Mouse (Mus musculus): ENCODE results near the gene Mfsd10. TPM values are rescaled to one million over a fixed set of nuclear protein-coding genes. Genes with fewer than 3 reads are reported as not detected.
A peak's percentile ranks its signal among the peaks of the same experiment; 100 is the strongest.

Gene Mfsd10
- polyA plus RNA-seq, 1 experiment from 2014 or later, result 103 TPM

GRCm38 (mm10) chr5:34657556-34657955 is 20.5 kb upstream of the Mfsd10 start:
- no peak overlapping the region for H3K9ac ChIP-seq (ENCODE audit: low read length)
- 93% methylated on average over 8 of the region's 8 CpGs for WGBS
- H3K4me2 ChIP-seq (ENCODE audit: low read depth, severe bottlenecking), result no peak overlapping the region
- H3K36me3 ChIP-seq (ENCODE audit: control insufficient read depth, insufficient read depth, low read length), result peaks cover 15% of the 10 kb centered on the region
- peak; percentile 8 for DNase-seq (ENCODE audit: low spot score)
- H3K27me3 ChIP-seq (ENCODE audit: control insufficient read depth, insufficient read depth, low read length), result peaks cover 2% of the 10 kb centered on the region; the same call in 1 of the 2 replicates
- H3K9me3 ChIP-seq (ENCODE audit: control insufficient read depth, low read length), result no peaks in the 10 kb centered on the region
- H3K4me3 ChIP-seq (ENCODE audit: low read depth, low read length), result no peak overlapping the region
- H3K27ac ChIP-seq (replicated peaks; ENCODE audit: low read depth, low read length), result no peak overlapping the region
- peaks cover 2% of the 10 kb centered on the region; the same call in 1 of the 2 replicates for H3K4me1 ChIP-seq (ENCODE audit: control insufficient read depth, insufficient read depth, low read length)
- no peak for ATAC-seq (ENCODE audit: insufficient number of reproducible peaks, low FRiP score, low TSS enrichment, low read depth)

- ATAC-seq (ENCODE audit: insufficient number of reproducible peaks, low FRiP score, low TSS enrichment, low read depth) (no peak), DNase-seq (ENCODE audit: low spot score) (no peak)
- H3K36me3 ChIP-seq (ENCODE audit: control insufficient read depth, insufficient read depth, low read length), result peaks cover 29% of the 10 kb centered on the region
- H3K27me3 ChIP-seq (ENCODE audit: control insufficient read depth, insufficient read depth, low read length), result no peaks in the 10 kb centered on the region
- H3K9ac ChIP-seq (ENCODE audit: low read length), result no peak overlapping the region
- H3K4me1 ChIP-seq (ENCODE audit: control insufficient read depth, insufficient read depth, low read length), result peaks cover 2% of the 10 kb centered on the region; the same call in 1 of the 2 replicates
- no peak overlapping the region for H3K4me2 ChIP-seq (ENCODE audit: low read depth, severe bottlenecking)
- H3K4me3 ChIP-seq (ENCODE audit: low read depth, low read length), result no peak overlapping the region
- H3K27ac ChIP-seq (replicated peaks; ENCODE audit: low read depth, low read length), result no peak overlapping the region
- 92% methylated on average over 9 of the region's 9 CpGs for WGBS
- H3K9me3 ChIP-seq (ENCODE audit: control insufficient read depth, low read length), result no peaks in the 10 kb centered on the region
Observed at GRCm38 (mm10) chr5:34654881-34655280, 17.9 kb upstream of the Mfsd10 start.

- no peak overlapping the region for H3K27ac ChIP-seq (replicated peaks; ENCODE audit: low read depth, low read length)
- 93% methylated on average over 5 of the region's 5 CpGs for WGBS
- H3K9ac ChIP-seq (ENCODE audit: low read length), result no peak overlapping the region
- no peaks in the 10 kb centered on the region for H3K27me3 ChIP-seq (ENCODE audit: control insufficient read depth, insufficient read depth, low read length)
- no peak overlapping the region for H3K4me3 ChIP-seq (ENCODE audit: low read depth, low read length)
- H3K9me3 ChIP-seq (ENCODE audit: control insufficient read depth, low read length), result no peaks in the 10 kb centered on the region
- DNase-seq (ENCODE audit: low spot score), result no peak
- H3K4me1 ChIP-seq (ENCODE audit: control insufficient read depth, insufficient read depth, low read length), result no peaks in the 10 kb centered on the region
- H3K36me3 ChIP-seq (ENCODE audit: control insufficient read depth, insufficient read depth, low read length), result peaks cover 33% of the 10 kb centered on the region
- no peak for ATAC-seq (ENCODE audit: insufficient number of reproducible peaks, low FRiP score, low TSS enrichment, low read depth)
- H3K4me2 ChIP-seq (ENCODE audit: low read depth, severe bottlenecking), result no peak overlapping the region
Observed at GRCm38 (mm10) chr5:34652961-34653360, 15.9 kb upstream of the Mfsd10 start.

- H3K9ac ChIP-seq (ENCODE audit: low read length), result no peak overlapping the region
- no peak overlapping the region for H3K4me2 ChIP-seq (ENCODE audit: low read depth, severe bottlenecking)
- peaks cover 42% of the 10 kb centered on the region; the same call in 1 of the 2 replicates for H3K36me3 ChIP-seq (ENCODE audit: control insufficient read depth, insufficient read depth, low read length)
- H3K4me3 ChIP-seq (ENCODE audit: low read depth, low read length), result no peak overlapping the region
- no peaks in the 10 kb centered on the region for H3K4me1 ChIP-seq (ENCODE audit: control insufficient read depth, insufficient read depth, low read length)
- ATAC-seq (ENCODE audit: insufficient number of reproducible peaks, low FRiP score, low TSS enrichment, low read depth), result no peak
- H3K27ac ChIP-seq (replicated peaks; ENCODE audit: low read depth, low read length), result no peak overlapping the region
- no peaks in the 10 kb centered on the region for H3K9me3 ChIP-seq (ENCODE audit: control insufficient read depth, low read length)
- no peaks in the 10 kb centered on the region for H3K27me3 ChIP-seq (ENCODE audit: control insufficient read depth, insufficient read depth, low read length)
- DNase-seq (ENCODE audit: low spot score), result peak; percentile 80
- WGBS, result 55% methylated on average over 4 of the region's 4 CpGs
Observed at GRCm38 (mm10) chr5:34647581-34647980, 10.6 kb upstream of the Mfsd10 start.

- Histone ChIP-seq H3K36me3 (ENCODE audit: control insufficient read depth, insufficient read depth, low read length) (peaks cover 32% of the 10 kb centered on the region; the same call in 1 of the 2 replicates), H3K9me3 (ENCODE audit: control insufficient read depth, low read length) (no peaks in the 10 kb centered on the region), H3K4me3 (ENCODE audit: low read depth, low read length) (no peak overlapping the region), H3K4me1 (ENCODE audit: control insufficient read depth, insufficient read depth, low read length) (no peaks in the 10 kb centered on the region), H3K27me3 (ENCODE audit: control insufficient read depth, insufficient read depth, low read length) (no peaks in the 10 kb centered on the region), H3K9ac (ENCODE audit: low read length) (no peak overlapping the region), H3K4me2 (ENCODE audit: low read depth, severe bottlenecking) (no peak overlapping the region), H3K27ac (replicated peaks; ENCODE audit: low read depth, low read length) (no peak overlapping the region)
- DNase-seq (ENCODE audit: low spot score), result peak; percentile 30
- WGBS, result 79% methylated on average over 5 of the region's 5 CpGs
- ATAC-seq (ENCODE audit: insufficient number of reproducible peaks, low FRiP score, low TSS enrichment, low read depth), result 0 out of 2 replicates have a peak, but pooled peaks have one; percentile 51
Observed at GRCm38 (mm10) chr5:34642932-34643331, 5.9 kb upstream of the Mfsd10 start.

- no peak overlapping the region for H3K4me2 ChIP-seq (ENCODE audit: low read depth, severe bottlenecking)
- H3K36me3 ChIP-seq (ENCODE audit: control insufficient read depth, insufficient read depth, low read length), result peaks cover 26% of the 10 kb centered on the region; the same call in 1 of the 2 replicates
- no peak overlapping the region for H3K27ac ChIP-seq (replicated peaks; ENCODE audit: low read depth, low read length)
- no peak for DNase-seq (ENCODE audit: low spot score)
- H3K4me1 ChIP-seq (ENCODE audit: control insufficient read depth, insufficient read depth, low read length), result peaks cover 4% of the 10 kb centered on the region; the same call in 1 of the 2 replicates
- H3K4me3 ChIP-seq (ENCODE audit: low read depth, low read length), result no peak overlapping the region
- no peaks in the 10 kb centered on the region for H3K27me3 ChIP-seq (ENCODE audit: control insufficient read depth, insufficient read depth, low read length)
- WGBS, result 92% methylated on average over 3 of the region's 3 CpGs
- no peaks in the 10 kb centered on the region for H3K9me3 ChIP-seq (ENCODE audit: control insufficient read depth, low read length)
- H3K9ac ChIP-seq (ENCODE audit: low read length), result no peak overlapping the region
- no peak for ATAC-seq (ENCODE audit: insufficient number of reproducible peaks, low FRiP score, low TSS enrichment, low read depth)
Observed at GRCm38 (mm10) chr5:34641991-34642390, 5.0 kb upstream of the Mfsd10 start.

GRCm38 (mm10) chr5:34637591-34638156 is 662 bp upstream of the Mfsd10 start:
- Histone ChIP-seq H3K27ac (replicated peaks; ENCODE audit: low read depth, low read length) (no peak overlapping the region), H3K4me2 (ENCODE audit: low read depth, severe bottlenecking) (peak overlapping the region; percentile 89; the same call in 1 of the 2 replicates), H3K4me3 (ENCODE audit: low read depth, low read length) (peak overlapping the region; percentile 58; the same call in 1 of the 2 replicates), H3K9me3 (ENCODE audit: control insufficient read depth, low read length) (no peaks in the 10 kb centered on the region), H3K9ac (ENCODE audit: low read length) (peak overlapping the region; percentile 77), H3K36me3 (ENCODE audit: control insufficient read depth, insufficient read depth, low read length) (peaks cover 15% of the 10 kb centered on the region; the same call in 1 of the 2 replicates), H3K27me3 (ENCODE audit: control insufficient read depth, insufficient read depth, low read length) (no peaks in the 10 kb centered on the region), H3K4me1 (ENCODE audit: control insufficient read depth, insufficient read depth, low read length) (peaks cover 7% of the 10 kb centered on the region)
- 82% methylated on average over 7 of the region's 7 CpGs for WGBS
- ATAC-seq (ENCODE audit: insufficient number of reproducible peaks, low FRiP score, low TSS enrichment, low read depth) (no peak), DNase-seq (ENCODE audit: low spot score) (no peak)

- Histone ChIP-seq H3K4me2 (ENCODE audit: low read depth, severe bottlenecking) (peak overlapping the region; percentile 89), H3K4me1 (ENCODE audit: control insufficient read depth, insufficient read depth, low read length) (peaks cover 7% of the 10 kb centered on the region), H3K9me3 (ENCODE audit: control insufficient read depth, low read length) (no peaks in the 10 kb centered on the region), H3K4me3 (ENCODE audit: low read depth, low read length) (peak overlapping the region; percentile 58), H3K27ac (replicated peaks; ENCODE audit: low read depth, low read length) (no peak overlapping the region), H3K27me3 (ENCODE audit: control insufficient read depth, insufficient read depth, low read length) (no peaks in the 10 kb centered on the region), H3K9ac (ENCODE audit: low read length) (peak overlapping the region; percentile 77), H3K36me3 (ENCODE audit: control insufficient read depth, insufficient read depth, low read length) (peaks cover 18% of the 10 kb centered on the region; the same call in 1 of the 2 replicates)
- DNase-seq (ENCODE audit: low spot score) (no peak), ATAC-seq (ENCODE audit: insufficient number of reproducible peaks, low FRiP score, low TSS enrichment, low read depth) (no peak)
- WGBS, result 61% methylated on average over 10 of the region's 10 CpGs
Observed at GRCm38 (mm10) chr5:34635665-34636192, 1.3 kb downstream of the Mfsd10 start.

Measured in limb, embryonic 11.5 days (tissue).